Mouse (Mus musculus) limb, embryonic 14.5 days (tissue): Measurements from ENCODE around the gene Tet1. TPM values are rescaled to one million over a fixed set of nuclear protein-coding genes. Genes with fewer than 3 reads are reported as not detected.

Experiments
- ATAC-seq: fragments of 200-750 bp; cut with Nextera tagmentation; 2 replicates; pipeline ENCODE4 v1.8.0; 2017; ENCODE audit warnings: low read depth, moderate number of reproducible peaks, moderate TSS enrichment; ENCODE audit not compliant: low FRiP score
- DNase-seq: peaks from one replicate; pipeline ENCODE4 v3.0.0-alpha.2; 2015; ENCODE audit warnings: low spot score
- H3K27ac ChIP-seq: fragments of 300-500 bp; sonication (generic); replicated peaks from 2 replicates; pipeline ENCODE4 v1.5.1; 2014; ENCODE audit warnings: low read depth, mild to moderate bottlenecking, low read length, moderate library complexity, mixed read lengths
- H3K27me3 ChIP-seq: fragments of 300-500 bp; sonication (generic); 2 replicates; pipeline ENCODE4 v1.6.1; 2014; ENCODE audit warnings: low read length, mixed read lengths; ENCODE audit not compliant: control insufficient read depth, insufficient read depth
- H3K36me3 ChIP-seq: fragments of 300-500 bp; sonication (generic); 2 replicates; pipeline ENCODE4 v1.6.1; 2014; ENCODE audit warnings: mild to moderate bottlenecking, low read length, moderate library complexity, mixed read lengths; ENCODE audit not compliant: control insufficient read depth, insufficient read depth
- H3K4me1 ChIP-seq: fragments of 300-500 bp; sonication (generic); 2 replicates; pipeline ENCODE4 v1.6.1; 2014; ENCODE audit warnings: antibody characterized with exemption, low read length, mixed read lengths; ENCODE audit not compliant: control insufficient read depth, insufficient read depth
- H3K4me2 ChIP-seq: fragments of 300-500 bp; sonication (generic); replicated peaks from 2 replicates; pipeline ENCODE4 v1.6.1; 2014; ENCODE audit warnings: low read depth, mild to moderate bottlenecking, low read length, moderate library complexity; ENCODE audit not compliant: severe bottlenecking
- H3K4me3 ChIP-seq: fragments of 300-500 bp; sonication (generic); replicated peaks from 2 replicates; pipeline ENCODE4 v1.5.1; 2014; ENCODE audit warnings: low read length
- H3K9ac ChIP-seq: fragments of 300-500 bp; sonication (generic); 2 replicates; pipeline ENCODE4 v1.6.1; 2014; ENCODE audit warnings: mild to moderate bottlenecking, low read depth, low read length, moderate library complexity; ENCODE audit not compliant: severe bottlenecking
- H3K9me3 ChIP-seq: fragments of 300-500 bp; sonication (generic); 2 replicates; pipeline ENCODE4 v1.6.1; 2016; ENCODE audit warnings: low read length; ENCODE audit not compliant: control insufficient read depth
- POLR2A ChIP-seq: fragments of 200-500 bp; IDR thresholded peaks from 2 replicates; pipeline ENCODE4 v1.8.0; 2012; ENCODE audit warnings: inconsistent platforms, mild to moderate bottlenecking, moderate library complexity, borderline replicate concordance; ENCODE audit not compliant: insufficient read depth, insufficient read length; ENCODE audit errors: extremely low read depth
- WGBS: fragments of 180-500 bp; shearing (Covaris S2); extraction: QIAGEN DNeasy Blood & Tissue Kit; methylation state at CpG from one replicate; pipeline ENCODE4 v1.1.7; 2014; 5-methylcytosine and 5-hydroxymethylcytosine counted together
- polyA plus RNA-seq, 2 experiments: library from polyadenylated mRNA; depleted of rRNA in 1 of 2; stranded (reverse) in 1 of 2; unstranded in 1 of 2; fragments of >200 nt; fragmentation: Nextera tagmentation in 1 of 2; extraction: Ambion mirVana in 1 of 2; gene quantifications; 2 replicates each; pipeline versions ENCODE4 v1.2.1 to v1.2.3; 2012 to 2014

Tet1 gene
- polyA plus RNA-seq, 2 experiments = 5.2 to 30.7 TPM

DNA sequence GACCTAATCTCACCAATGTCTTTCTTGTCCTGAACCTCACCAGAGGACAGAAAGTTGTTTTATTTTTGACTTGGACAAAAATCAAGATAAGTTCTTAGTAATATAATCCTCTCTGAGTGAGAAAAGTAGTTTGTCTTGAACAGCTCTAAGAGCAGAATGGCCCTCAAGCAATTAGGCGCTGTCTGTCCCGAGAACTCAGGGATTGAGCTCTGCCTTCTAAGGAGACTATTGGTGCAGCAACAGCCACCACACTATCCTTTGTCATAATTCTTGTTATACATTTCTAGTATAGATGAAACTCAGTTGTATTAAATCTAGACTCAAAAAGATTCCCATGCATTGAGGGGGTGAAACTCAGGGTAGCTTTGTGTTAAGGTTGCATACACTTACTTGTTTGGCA is 100.0 kb downstream of the Tet1 start:
- Histone ChIP-seq H3K27me3 (no peaks in the 10 kb centered on the region), H3K9ac (no peak overlapping the region), H3K36me3 (peaks cover 34% of the 10 kb centered on the region), H3K27ac (no peak overlapping the region), H3K9me3 (no peaks in the 10 kb centered on the region), H3K4me3 (no peak overlapping the region), H3K4me2 (no peak overlapping the region), H3K4me1 (no peaks in the 10 kb centered on the region)
- no peak for TF ChIP-seq POLR2A
- WGBS = 90% methylated on average over 2 of the region's 2 CpGs
- DNase-seq (no peak), ATAC-seq (no peak)

DNA sequence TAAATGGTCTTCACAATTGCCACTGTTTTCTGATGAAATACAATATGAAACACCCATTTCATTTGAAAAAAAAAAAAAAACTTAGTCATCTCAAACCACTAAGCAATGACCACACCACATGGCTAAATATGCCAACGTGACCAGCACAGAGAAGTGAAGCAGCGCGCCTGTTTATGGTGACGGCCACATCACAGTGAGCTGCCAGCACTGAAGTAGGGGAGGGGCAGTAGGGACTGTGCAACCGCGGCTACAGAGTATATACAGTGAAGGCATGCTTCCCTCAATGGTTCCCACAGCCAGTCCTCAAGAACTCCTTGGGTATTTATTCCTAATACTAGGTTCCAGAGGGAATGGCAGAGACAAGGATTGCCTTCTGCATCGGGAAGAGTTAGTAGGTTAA is 100.5 kb downstream of the Tet1 start:
- Histone ChIP-seq H3K9ac (no peak overlapping the region), H3K36me3 (peaks cover 29% of the 10 kb centered on the region), H3K27me3 (no peaks in the 10 kb centered on the region), H3K4me3 (no peak overlapping the region), H3K4me2 (no peak overlapping the region), H3K9me3 (no peaks in the 10 kb centered on the region), H3K4me1 (no peaks in the 10 kb centered on the region), H3K27ac (no peak overlapping the region)
- no peak for TF ChIP-seq POLR2A
- WGBS = 92% methylated on average over 7 of the region's 7 CpGs
- no peak for ATAC-seq
- DNase-seq = no peak

DNA sequence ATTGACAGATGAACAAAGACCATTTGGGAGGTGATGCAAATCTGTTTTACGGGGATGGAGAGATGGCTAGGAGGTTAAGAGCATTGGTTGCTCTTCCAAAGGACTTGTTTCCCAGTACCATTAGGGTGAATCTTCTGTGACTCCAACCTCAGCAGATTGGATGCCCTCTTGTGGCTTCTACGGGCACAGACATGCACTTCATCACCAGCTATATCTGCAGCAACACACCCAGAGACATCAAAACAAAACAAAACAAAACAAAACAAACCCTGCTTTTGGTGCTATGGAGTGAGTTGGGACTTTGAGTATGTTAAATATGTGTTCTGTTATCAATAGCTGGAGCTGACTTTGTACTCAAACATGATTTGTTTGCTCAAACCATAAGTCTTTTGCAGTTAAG is 104.7 kb downstream of the Tet1 start:
- Histone ChIP-seq H3K27ac (no peak overlapping the region), H3K9me3 (no peaks in the 10 kb centered on the region), H3K9ac (no peak overlapping the region), H3K36me3 (peaks cover 14% of the 10 kb centered on the region), H3K4me2 (no peak overlapping the region), H3K4me3 (no peak overlapping the region), H3K4me1 (no peaks in the 10 kb centered on the region), H3K27me3 (no peaks in the 10 kb centered on the region)
- DNase-seq (no peak), ATAC-seq (no peak)
- no peak for TF ChIP-seq POLR2A
- WGBS = 92% methylated on average over 2 of the region's 2 CpGs

DNA sequence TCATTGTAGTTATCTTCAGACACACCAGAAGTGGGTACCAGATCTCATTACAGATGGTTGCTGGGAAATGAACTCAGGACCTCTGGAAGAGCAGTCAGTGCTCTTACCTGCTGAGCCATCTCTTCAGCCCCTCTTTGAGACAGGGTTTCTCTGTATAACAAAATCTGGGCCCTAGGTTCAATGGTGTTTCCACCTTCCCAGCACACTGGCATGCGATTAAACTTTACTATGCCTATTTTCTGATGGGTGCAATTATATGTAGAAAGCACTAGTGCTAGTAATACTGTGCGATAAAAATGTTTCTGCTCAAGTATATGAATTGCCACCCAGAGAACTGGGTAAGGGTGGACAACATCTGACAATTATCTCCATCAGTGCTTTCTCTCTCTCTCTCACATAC is 105.5 kb downstream of the Tet1 start:
- TF ChIP-seq POLR2A = no peak
- H3K4me2 ChIP-seq = no peak overlapping the region
- H3K27me3 ChIP-seq = no peaks in the 10 kb centered on the region
- no peaks in the 10 kb centered on the region for H3K9me3 ChIP-seq
- H3K4me1 ChIP-seq = no peaks in the 10 kb centered on the region
- H3K4me3 ChIP-seq = no peak overlapping the region
- 93% methylated on average over 2 of the region's 2 CpGs for WGBS
- H3K36me3 ChIP-seq = peaks cover 14% of the 10 kb centered on the region
- no peak overlapping the region for H3K9ac ChIP-seq
- ATAC-seq (no peak), DNase-seq (no peak)
- H3K27ac ChIP-seq = no peak overlapping the region

DNA sequence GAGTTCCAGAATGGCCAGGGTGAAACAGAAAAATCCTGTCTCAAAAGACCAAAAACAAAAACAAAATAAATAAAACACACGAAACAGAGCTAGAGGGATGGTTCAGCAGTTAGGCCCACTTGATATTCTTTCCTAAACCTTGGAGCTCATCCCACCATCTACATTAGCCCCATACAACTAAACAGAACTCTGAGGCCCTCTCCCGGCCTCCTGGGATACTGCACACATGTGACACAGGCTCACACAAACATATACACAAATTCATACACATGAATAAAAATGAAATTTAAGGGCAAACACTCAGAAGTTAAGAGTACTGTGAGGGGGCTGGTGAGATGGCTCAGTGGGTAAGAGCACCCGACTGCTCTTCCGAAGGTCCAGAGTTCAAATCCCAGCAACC is 114.6 kb downstream of the Tet1 start:
- WGBS = 94% methylated on average over 4 of the region's 4 CpGs
- TF ChIP-seq POLR2A = no peak
- H3K36me3 ChIP-seq = peaks cover 16% of the 10 kb centered on the region
- DNase-seq (no peak), ATAC-seq (no peak)
- no peak overlapping the region for H3K4me2 ChIP-seq
- no peak overlapping the region for H3K4me3 ChIP-seq
- no peaks in the 10 kb centered on the region for H3K27me3 ChIP-seq
- no peaks in the 10 kb centered on the region for H3K9me3 ChIP-seq
- peaks cover 5% of the 10 kb centered on the region for H3K4me1 ChIP-seq
- no peak overlapping the region for H3K27ac ChIP-seq
- H3K9ac ChIP-seq = no peak overlapping the region

DNA sequence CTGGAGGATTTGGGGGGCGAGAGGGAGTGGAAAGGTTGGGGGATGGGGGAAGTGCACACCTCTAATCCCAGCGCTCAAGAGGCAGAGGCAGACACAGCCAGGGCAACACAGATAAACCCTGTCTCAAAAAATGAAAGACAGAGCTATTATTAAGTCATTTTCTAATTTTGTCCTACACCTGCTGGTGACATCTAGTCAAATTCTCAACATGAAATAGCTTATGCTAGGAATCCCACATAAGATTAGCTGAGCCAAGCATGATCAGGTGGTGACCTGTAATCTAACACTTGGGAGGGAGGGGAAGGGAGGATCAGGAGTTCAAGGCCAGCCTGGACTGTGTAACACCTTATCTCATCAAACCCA is 115.7 kb downstream of the Tet1 start:
- Histone ChIP-seq H3K4me2 (peak overlapping the region; percentile 70), H3K9me3 (no peaks in the 10 kb centered on the region), H3K27ac (peak overlapping the region; percentile 93), H3K27me3 (no peaks in the 10 kb centered on the region), H3K4me3 (peak overlapping the region; percentile 100), H3K36me3 (peaks cover 26% of the 10 kb centered on the region), H3K4me1 (peaks cover 5% of the 10 kb centered on the region), H3K9ac (no peak overlapping the region)
- ATAC-seq (0 out of 2 replicates have a peak, but pooled peaks have one; percentile 8), DNase-seq (no peak)
- 29% methylated on average over 2 of the region's 2 CpGs for WGBS
- TF ChIP-seq POLR2A = no peak
